Mouse (Mus musculus): ENCODE data around the gene Fgg. TPM values are rescaled to one million over a fixed set of nuclear protein-coding genes. Genes with fewer than 3 reads are reported as not detected.
A peak's percentile ranks its signal among the peaks of the same experiment; 100 is the strongest.

Gene Fgg
- polyA plus RNA-seq, 1 experiment from 2014 or later: not detected

DNA sequence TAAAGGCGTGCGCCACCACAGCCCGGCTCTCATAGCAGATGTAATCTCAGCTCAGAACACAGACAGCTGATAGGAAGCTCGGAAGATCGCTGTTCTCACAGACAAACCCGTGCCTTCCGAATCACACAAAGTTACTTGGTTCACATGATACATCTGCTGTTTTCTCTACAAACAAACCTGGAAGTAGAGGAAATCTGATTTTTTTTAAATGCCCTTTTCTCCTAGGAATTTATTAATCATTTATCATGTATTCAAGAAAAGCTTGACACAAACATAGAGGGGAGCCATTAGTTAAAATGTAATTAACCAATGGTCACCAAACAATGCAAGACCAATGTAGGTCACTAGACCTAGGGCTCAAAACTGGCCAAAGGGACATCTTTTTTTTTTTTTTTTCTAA, 2.7 kb upstream of the Fgg start:
- H3K4me2 ChIP-seq: no peak overlapping the region
- WGBS: 94% methylated on average over 7 of the region's 7 CpGs
- H3K27me3 ChIP-seq: no peaks in the 10 kb centered on the region
- no peak overlapping the region for H3K4me3 ChIP-seq
- no peak overlapping the region for H3K27ac ChIP-seq
- no peaks in the 10 kb centered on the region for H3K9me3 ChIP-seq
- no peaks in the 10 kb centered on the region for H3K4me1 ChIP-seq (replicated peaks)
- no peak for ATAC-seq (ENCODE audit: low FRiP score)
- H3K36me3 ChIP-seq: no peaks in the 10 kb centered on the region
- no peak overlapping the region for H3K9ac ChIP-seq

DNA sequence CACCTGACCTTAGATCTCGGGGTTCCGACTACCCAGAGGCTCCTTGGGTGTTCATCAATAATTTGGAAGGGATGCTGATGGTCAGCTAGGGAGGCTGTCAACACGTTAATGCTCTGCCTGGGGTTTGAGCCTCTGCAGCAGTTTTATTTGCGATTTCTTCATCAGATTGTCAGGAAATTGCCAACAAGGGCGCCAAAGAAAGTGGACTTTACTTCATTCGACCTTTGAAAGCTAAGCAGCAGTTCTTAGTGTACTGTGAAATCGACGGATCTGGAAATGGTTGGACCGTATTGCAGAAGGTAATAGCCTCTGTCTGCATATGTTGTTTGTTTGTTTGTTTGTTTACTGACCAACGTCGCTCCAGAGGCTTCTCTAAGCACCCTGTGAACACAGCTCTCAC, 2.8 kb downstream of the Fgg start:
- H3K9me3 ChIP-seq: no peaks in the 10 kb centered on the region
- WGBS: 86% methylated on average over 11 of the region's 11 CpGs
- H3K27me3 ChIP-seq: no peaks in the 10 kb centered on the region
- H3K9ac ChIP-seq: no peak overlapping the region
- no peak overlapping the region for H3K4me3 ChIP-seq
- no peak for ATAC-seq (ENCODE audit: low FRiP score)
- H3K4me1 ChIP-seq (replicated peaks): no peaks in the 10 kb centered on the region
- H3K4me2 ChIP-seq: no peak overlapping the region
- no peaks in the 10 kb centered on the region for H3K36me3 ChIP-seq
- H3K27ac ChIP-seq: no peak overlapping the region

- ATAC-seq (ENCODE audit: low FRiP score): no peak
- over 99% methylated on average over 4 of the region's 4 CpGs for WGBS
- H3K4me2 ChIP-seq: no peak overlapping the region
Observed at GRCm38 (mm10) chr3:83011136-83011535, 3.6 kb downstream of the Fgg start.

DNA sequence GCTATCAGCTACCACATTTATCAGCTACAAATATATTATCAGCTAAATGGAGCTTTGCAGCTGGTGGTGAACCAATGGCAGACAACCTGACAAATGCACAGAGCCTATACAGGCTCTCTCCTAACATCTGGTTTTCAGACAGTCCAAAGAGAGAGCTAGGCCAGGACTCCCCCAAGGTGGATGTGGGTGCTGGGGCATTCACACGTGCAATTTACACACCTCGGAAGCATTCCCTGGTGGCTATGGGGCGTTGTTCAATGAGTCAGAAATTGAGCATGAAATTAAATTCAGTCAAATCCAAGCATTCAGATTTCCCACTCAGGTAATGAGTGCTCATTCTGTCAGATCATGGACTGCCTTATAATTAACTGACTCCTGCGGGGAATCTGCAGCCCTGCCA, 4.0 kb downstream of the Fgg start:
- WGBS: 66% methylated on average over 4 of the region's 4 CpGs
- Histone ChIP-seq H3K4me3 (no peak overlapping the region), H3K27ac (peak overlapping the region; percentile 35; the same call in 1 of the 2 replicates), H3K36me3 (no peaks in the 10 kb centered on the region), H3K4me2 (no peak overlapping the region), H3K9me3 (no peaks in the 10 kb centered on the region), H3K4me1 (replicated peaks) (no peaks in the 10 kb centered on the region), H3K9ac (no peak overlapping the region), H3K27me3 (no peaks in the 10 kb centered on the region)
- ATAC-seq (ENCODE audit: low FRiP score): no peak

More at GRCm38 (mm10) chr3:83011136-83011535, 3.6 kb downstream of the Fgg start:
- Histone ChIP-seq H3K9me3 (no peaks in the 10 kb centered on the region), H3K4me1 (replicated peaks) (no peaks in the 10 kb centered on the region), H3K27ac (no peak overlapping the region), H3K27me3 (no peaks in the 10 kb centered on the region), H3K4me3 (no peak overlapping the region), H3K9ac (no peak overlapping the region), H3K36me3 (no peaks in the 10 kb centered on the region)

- Histone ChIP-seq H3K9me3 (no peaks in the 10 kb centered on the region), H3K4me2 (no peak overlapping the region), H3K4me3 (no peak overlapping the region), H3K4me1 (replicated peaks) (no peaks in the 10 kb centered on the region), H3K27ac (no peak overlapping the region), H3K27me3 (no peaks in the 10 kb centered on the region), H3K36me3 (no peaks in the 10 kb centered on the region), H3K9ac (no peak overlapping the region)
- no peak for ATAC-seq (ENCODE audit: low FRiP score)
- 89% methylated on average over 19 of the region's 19 CpGs for WGBS
Observed at GRCm38 (mm10) chr3:83012636-83013035, 5.1 kb downstream of the Fgg start.

GRCm38 (mm10) chr3:83013951-83014350, 6.4 kb downstream of the Fgg start:
- Histone ChIP-seq H3K27ac (no peak overlapping the region), H3K27me3 (no peaks in the 10 kb centered on the region), H3K36me3 (no peaks in the 10 kb centered on the region), H3K9me3 (no peaks in the 10 kb centered on the region), H3K9ac (no peak overlapping the region), H3K4me1 (replicated peaks) (no peaks in the 10 kb centered on the region), H3K4me3 (no peak overlapping the region), H3K4me2 (no peak overlapping the region)
- ATAC-seq (ENCODE audit: low FRiP score): no peak
- 89% methylated on average over 10 of the region's 10 CpGs for WGBS

- H3K4me3 ChIP-seq: no peak overlapping the region
- no peak for ATAC-seq (ENCODE audit: low FRiP score)
- 100% methylated on average over 1 of the region's 1 CpGs for WGBS
Observed at GRCm38 (mm10) chr3:83016236-83016635, 8.7 kb downstream of the Fgg start.

DNA sequence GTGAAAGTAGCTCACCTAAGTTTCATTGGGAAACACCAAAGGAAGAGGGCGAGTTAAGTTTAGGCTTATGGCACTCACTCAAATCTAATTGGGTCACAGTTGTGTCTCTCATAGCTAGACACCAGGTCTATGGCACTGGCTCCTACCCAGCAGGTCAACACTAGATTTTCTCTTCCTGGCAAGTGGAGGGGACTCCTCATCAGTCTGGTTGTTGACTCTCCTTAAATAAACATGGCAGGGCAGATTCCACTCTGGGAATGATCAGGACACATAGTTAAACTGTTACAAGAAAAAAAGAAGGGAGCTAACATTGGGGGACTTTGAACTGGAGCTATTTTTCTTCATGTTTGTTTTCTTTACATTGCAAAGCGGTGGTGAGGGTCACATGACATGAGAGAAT, 12.9 kb downstream of the Fgg start:
- no peak overlapping the region for H3K9ac ChIP-seq
- no peaks in the 10 kb centered on the region for H3K36me3 ChIP-seq
- H3K4me2 ChIP-seq: no peak overlapping the region
- no peak for ATAC-seq (ENCODE audit: low FRiP score)
- H3K27ac ChIP-seq: no peak overlapping the region
- no peaks in the 10 kb centered on the region for H3K9me3 ChIP-seq
- no peaks in the 10 kb centered on the region for H3K27me3 ChIP-seq
- no peak overlapping the region for H3K4me3 ChIP-seq
- H3K4me1 ChIP-seq (replicated peaks): no peaks in the 10 kb centered on the region
- 92% methylated on average over 2 of the region's 2 CpGs for WGBS

More at GRCm38 (mm10) chr3:83016236-83016635, 8.7 kb downstream of the Fgg start:
- Histone ChIP-seq H3K4me1 (replicated peaks) (no peaks in the 10 kb centered on the region), H3K9ac (no peak overlapping the region), H3K9me3 (no peaks in the 10 kb centered on the region), H3K27me3 (no peaks in the 10 kb centered on the region), H3K36me3 (no peaks in the 10 kb centered on the region), H3K27ac (no peak overlapping the region), H3K4me2 (no peak overlapping the region)

GRCm38 (mm10) chr3:83021176-83021575, 13.7 kb downstream of the Fgg start:
- Histone ChIP-seq H3K4me3 (no peak overlapping the region), H3K4me1 (replicated peaks) (no peaks in the 10 kb centered on the region), H3K9me3 (no peaks in the 10 kb centered on the region), H3K36me3 (no peaks in the 10 kb centered on the region), H3K9ac (no peak overlapping the region), H3K27me3 (no peaks in the 10 kb centered on the region), H3K4me2 (no peak overlapping the region), H3K27ac (no peak overlapping the region)
- ATAC-seq (ENCODE audit: low FRiP score): no peak
- WGBS: 95% methylated on average over 5 of the region's 5 CpGs

- Histone ChIP-seq H3K36me3 (no peaks in the 10 kb centered on the region), H3K4me3 (no peak overlapping the region), H3K4me2 (no peak overlapping the region), H3K4me1 (replicated peaks) (no peaks in the 10 kb centered on the region), H3K9me3 (no peaks in the 10 kb centered on the region), H3K27me3 (no peaks in the 10 kb centered on the region), H3K9ac (no peak overlapping the region), H3K27ac (no peak overlapping the region)
- ATAC-seq (ENCODE audit: low FRiP score): no peak
- WGBS: 62% methylated on average over 6 of the region's 6 CpGs
Observed at GRCm38 (mm10) chr3:83025036-83025435, 17.5 kb downstream of the Fgg start.

DNA sequence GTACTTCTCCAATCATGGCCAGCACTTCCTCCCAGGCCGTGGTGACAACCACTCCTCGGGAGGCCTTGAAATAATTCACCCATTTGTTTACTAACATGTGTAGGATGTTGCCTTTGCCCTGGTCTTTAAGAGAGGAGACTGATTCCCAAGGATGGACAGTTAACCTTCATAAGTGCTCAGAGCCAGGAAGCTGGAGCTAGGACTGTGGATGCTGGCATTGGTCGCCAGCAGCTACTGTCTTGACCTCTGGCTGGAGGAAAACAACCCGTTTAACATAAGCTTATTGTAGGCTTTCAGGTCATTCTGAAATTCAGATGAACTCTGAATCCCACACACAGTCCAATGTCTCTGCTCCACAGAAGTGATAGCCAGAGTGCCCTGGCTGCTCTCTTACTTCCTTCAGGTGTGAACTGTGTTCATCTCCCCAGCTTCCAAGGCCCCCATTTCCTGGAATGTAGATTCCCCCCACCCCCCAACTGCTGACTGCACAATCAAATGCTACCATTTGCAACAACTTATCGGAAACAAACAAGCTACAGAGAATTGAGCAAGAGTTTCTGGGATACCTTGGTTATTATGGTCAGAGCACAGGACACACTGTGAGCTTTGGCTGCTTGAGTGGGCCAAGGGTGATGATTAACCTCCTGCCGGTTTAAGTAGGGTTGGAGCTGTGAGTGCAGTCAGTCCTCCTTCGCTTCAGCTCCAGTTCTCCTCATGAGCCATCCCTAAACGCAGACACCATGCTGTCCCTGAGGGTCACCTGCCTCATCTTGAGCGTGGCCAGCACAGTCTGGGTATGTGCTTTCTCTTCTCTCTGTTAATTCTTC, 18.2 kb downstream of the Fgg start, which contains the start of gene Fga:
Gene Fga (plus strand): TSS at position 602 of the 827 bp plus-strand sequence.
- 85% methylated on average over 9 of the region's 9 CpGs for WGBS
- no peaks in the 10 kb centered on the region for H3K36me3 ChIP-seq
- H3K4me2 ChIP-seq: no peak within 1 kb of the TSS
- no peaks in the 10 kb centered on the region for H3K9me3 ChIP-seq
- H3K4me3 ChIP-seq: no peak within 1 kb of the TSS
- H3K9ac ChIP-seq: no peak within 1 kb of the TSS
- H3K4me1 ChIP-seq (replicated peaks): no peaks in the 10 kb centered on the region
- no peak within 1 kb of the TSS for H3K27ac ChIP-seq
- no peak for ATAC-seq (ENCODE audit: low FRiP score)
- no peaks in the 10 kb centered on the region for H3K27me3 ChIP-seq

GRCm38 (mm10) chr3:83027546-83028251, 20.2 kb downstream of the Fgg start:
- 87% methylated on average over 9 of the region's 9 CpGs for WGBS
- ATAC-seq (ENCODE audit: low FRiP score): no peak
- no peaks in the 10 kb centered on the region for H3K36me3 ChIP-seq
- no peak overlapping the region for H3K4me2 ChIP-seq
- no peak overlapping the region for H3K27ac ChIP-seq
- no peaks in the 10 kb centered on the region for H3K9me3 ChIP-seq
- H3K4me3 ChIP-seq: no peak overlapping the region
- no peak overlapping the region for H3K9ac ChIP-seq
- H3K27me3 ChIP-seq: no peaks in the 10 kb centered on the region
- 0 out of 2 replicates have a peak, but pooled peaks cover under 1% of the 10 kb centered on the region for H3K4me1 ChIP-seq (replicated peaks)

Measured in hindbrain, embryonic 13.5 days (tissue).